Mouse (Mus musculus) midbrain, embryonic 14.5 days (tissue): ENCODE measurements around the gene Clock. TPM values are rescaled to one million over a fixed set of nuclear protein-coding genes. Genes with fewer than 3 reads are reported as not detected.

Experiments used
- ATAC-seq: fragments of 200-750 bp; cut with Nextera tagmentation; 2 replicates; pipeline ENCODE4 v1.8.0; 2017; ENCODE audit warnings: moderate number of reproducible peaks, moderate library complexity; ENCODE audit not compliant: low FRiP score, low TSS enrichment
- DNase-seq: peaks from one replicate; pipeline ENCODE4 v3.0.0-alpha.2; 2015
- H3K27ac ChIP-seq: fragments of 300-500 bp; sonication (generic); replicated peaks from 2 replicates; pipeline ENCODE4 v1.5.1; 2014; ENCODE audit warnings: mild to moderate bottlenecking, low read depth, low read length, moderate library complexity
- H3K27me3 ChIP-seq: fragments of 300-500 bp; sonication (generic); 2 replicates; pipeline ENCODE4 v1.6.1; 2014; ENCODE audit warnings: low read length, control low read depth, mixed read lengths; ENCODE audit not compliant: control insufficient read depth, insufficient read depth
- H3K36me3 ChIP-seq: fragments of 300-500 bp; sonication (generic); 2 replicates; pipeline ENCODE4 v1.6.1; 2014; ENCODE audit warnings: low read length, control low read depth; ENCODE audit not compliant: control insufficient read depth, insufficient read depth
- H3K4me1 ChIP-seq: fragments of 300-500 bp; sonication (generic); 2 replicates; pipeline ENCODE4 v1.6.1; 2014; ENCODE audit warnings: mild to moderate bottlenecking, antibody characterized with exemption, low read length, control low read depth; ENCODE audit not compliant: control insufficient read depth, insufficient read depth
- H3K4me2 ChIP-seq: fragments of 300-500 bp; sonication (generic); 2 replicates; pipeline ENCODE4 v1.6.1; 2014; ENCODE audit warnings: mild to moderate bottlenecking, low read length, moderate library complexity
- H3K4me3 ChIP-seq: fragments of 300-500 bp; sonication (generic); replicated peaks from 2 replicates; pipeline ENCODE4 v1.5.1; 2014; ENCODE audit warnings: low read depth, low read length
- H3K9ac ChIP-seq: fragments of 300-500 bp; sonication (generic); replicated peaks from 2 replicates; pipeline ENCODE4 v1.6.1; 2014; ENCODE audit warnings: mild to moderate bottlenecking, low read length, moderate library complexity
- H3K9me3 ChIP-seq: fragments of 300-500 bp; sonication (generic); 2 replicates; pipeline ENCODE4 v1.6.1; 2016; ENCODE audit warnings: low read length, control low read depth, mixed read lengths; ENCODE audit not compliant: control insufficient read depth
- WGBS: fragments of 180-500 bp; shearing (Covaris S2); extraction: QIAGEN DNeasy Blood & Tissue Kit; methylation state at CpG from one replicate; pipeline ENCODE4 v1.1.7; 2014; 5-methylcytosine and 5-hydroxymethylcytosine counted together
- polyA plus RNA-seq: library from polyadenylated mRNA; unstranded; fragments of >200 nt; fragmentation: Nextera tagmentation; extraction: Ambion mirVana; gene quantifications from 2 replicates; pipeline ENCODE4 v1.2.1, GENCODE M21; 2014

Clock gene
- polyA plus RNA-seq, 1 experiment from 2014 or later = 19.2 TPM

DNA sequence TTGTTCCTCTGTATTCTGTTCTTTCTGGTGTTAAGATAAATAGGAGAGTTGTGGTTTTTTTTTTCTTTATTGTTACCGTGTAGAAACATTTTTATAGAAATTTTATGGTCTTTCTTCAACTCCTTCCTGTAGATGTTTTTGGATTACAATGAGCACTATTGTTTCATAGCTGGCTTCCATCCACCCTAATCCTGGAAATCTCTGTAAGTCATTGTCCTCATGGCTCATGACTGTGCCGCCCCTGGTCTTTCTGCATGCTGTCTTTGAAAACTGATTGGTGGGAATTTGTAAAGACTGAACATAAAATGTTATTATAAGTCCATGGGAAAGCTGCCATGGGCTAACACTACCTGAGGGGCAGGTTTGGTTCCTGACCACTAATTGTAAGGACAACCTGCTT lies 22.7 kb upstream of the Clock start:
- H3K4me2 ChIP-seq = no peak overlapping the region
- H3K27me3 ChIP-seq = no peaks in the 10 kb centered on the region
- no peaks in the 10 kb centered on the region for H3K9me3 ChIP-seq
- H3K27ac ChIP-seq = no peak overlapping the region
- 58% methylated on average over 2 of the region's 2 CpGs for WGBS
- H3K4me1 ChIP-seq = no peaks in the 10 kb centered on the region
- ATAC-seq (no peak), DNase-seq (peak; percentile 15)
- H3K9ac ChIP-seq = no peak overlapping the region
- no peak overlapping the region for H3K4me3 ChIP-seq
- no peaks in the 10 kb centered on the region for H3K36me3 ChIP-seq

- H3K36me3 ChIP-seq = no peaks in the 10 kb centered on the region
- H3K9me3 ChIP-seq = no peaks in the 10 kb centered on the region
- H3K4me3 ChIP-seq = no peak overlapping the region
- H3K27ac ChIP-seq = no peak overlapping the region
- DNase-seq (no peak), ATAC-seq (no peak)
- WGBS = 86% methylated on average over 4 of the region's 4 CpGs
- H3K27me3 ChIP-seq = no peaks in the 10 kb centered on the region
- H3K4me2 ChIP-seq = no peak overlapping the region
- no peaks in the 10 kb centered on the region for H3K4me1 ChIP-seq
- H3K9ac ChIP-seq = no peak overlapping the region
Observed at GRCm38 (mm10) chr5:76325113-76325512, 20.5 kb upstream of the Clock start.

- DNase-seq (no peak), ATAC-seq (no peak)
- no peak overlapping the region for H3K4me2 ChIP-seq
- H3K9me3 ChIP-seq = no peaks in the 10 kb centered on the region
- no peak overlapping the region for H3K27ac ChIP-seq
- no peak overlapping the region for H3K9ac ChIP-seq
- no peak overlapping the region for H3K4me3 ChIP-seq
- no peaks in the 10 kb centered on the region for H3K4me1 ChIP-seq
- no peaks in the 10 kb centered on the region for H3K27me3 ChIP-seq
- H3K36me3 ChIP-seq = no peaks in the 10 kb centered on the region
- 10% methylated on average over 11 of the region's 11 CpGs for WGBS
Observed at GRCm38 (mm10) chr5:76321249-76322196, 16.9 kb upstream of the Clock start.

DNA sequence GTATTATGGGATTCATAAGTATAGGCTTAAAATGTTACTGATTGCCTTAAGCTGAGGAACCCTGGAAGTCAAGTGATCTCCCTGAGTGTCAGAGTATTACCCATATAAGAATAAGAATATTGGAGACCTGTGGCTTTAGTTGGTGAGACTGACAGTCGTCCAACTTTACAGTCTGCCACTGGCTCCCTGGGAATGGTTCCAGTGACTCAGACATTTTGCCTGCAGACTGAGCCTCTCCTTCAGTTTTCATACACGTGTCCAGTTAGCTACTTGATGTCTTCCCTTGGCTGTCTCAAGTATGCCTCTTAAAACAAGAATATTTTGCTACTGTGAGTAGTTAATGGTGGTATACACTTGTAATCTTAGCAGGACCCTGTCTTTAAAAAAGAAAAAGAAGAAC lies 3.6 kb upstream of the Clock start:
- ATAC-seq = no peak

DNA sequence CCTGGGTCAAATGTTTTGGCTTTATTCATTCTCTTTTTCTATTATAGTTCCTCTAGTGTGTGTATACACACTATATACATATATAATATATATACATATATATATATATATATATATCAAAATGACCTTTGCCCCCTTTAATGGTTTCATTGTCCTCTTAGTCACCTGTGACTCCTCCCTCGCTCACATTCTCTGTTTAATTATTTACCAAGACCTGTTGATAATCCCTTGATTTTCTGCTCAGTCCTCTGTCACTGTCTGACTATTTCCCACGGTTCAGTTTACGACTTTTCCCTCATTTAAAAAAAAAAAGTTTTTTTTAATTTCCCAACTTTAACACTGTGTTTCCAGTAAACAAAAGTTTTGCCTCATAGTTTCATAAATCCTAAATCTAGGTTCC lies 1.7 kb upstream of the Clock start:
- no peak for DNase-seq
- H3K9me3 ChIP-seq = no peaks in the 10 kb centered on the region
- 76% methylated on average over 3 of the region's 3 CpGs for WGBS
- no peak overlapping the region for H3K4me3 ChIP-seq
- no peak overlapping the region for H3K4me2 ChIP-seq
- peaks cover under 1% of the 10 kb centered on the region; the same call in 1 of the 2 replicates for H3K36me3 ChIP-seq
- no peak overlapping the region for H3K27ac ChIP-seq
- no peaks in the 10 kb centered on the region for H3K27me3 ChIP-seq
- H3K4me1 ChIP-seq = peaks cover 21% of the 10 kb centered on the region
- no peak for ATAC-seq
- no peak overlapping the region for H3K9ac ChIP-seq

More for the DNA sequence above, 3.6 kb upstream of the Clock start:
- H3K4me2 ChIP-seq = no peak overlapping the region
- no peak for DNase-seq
- no peak overlapping the region for H3K27ac ChIP-seq
- WGBS = 74% methylated on average over 2 of the region's 2 CpGs
- no peaks in the 10 kb centered on the region for H3K9me3 ChIP-seq
- H3K4me3 ChIP-seq = no peak overlapping the region
- H3K36me3 ChIP-seq = no peaks in the 10 kb centered on the region
- H3K4me1 ChIP-seq = peaks cover 4% of the 10 kb centered on the region
- H3K9ac ChIP-seq = no peak overlapping the region
- H3K27me3 ChIP-seq = no peaks in the 10 kb centered on the region

DNA sequence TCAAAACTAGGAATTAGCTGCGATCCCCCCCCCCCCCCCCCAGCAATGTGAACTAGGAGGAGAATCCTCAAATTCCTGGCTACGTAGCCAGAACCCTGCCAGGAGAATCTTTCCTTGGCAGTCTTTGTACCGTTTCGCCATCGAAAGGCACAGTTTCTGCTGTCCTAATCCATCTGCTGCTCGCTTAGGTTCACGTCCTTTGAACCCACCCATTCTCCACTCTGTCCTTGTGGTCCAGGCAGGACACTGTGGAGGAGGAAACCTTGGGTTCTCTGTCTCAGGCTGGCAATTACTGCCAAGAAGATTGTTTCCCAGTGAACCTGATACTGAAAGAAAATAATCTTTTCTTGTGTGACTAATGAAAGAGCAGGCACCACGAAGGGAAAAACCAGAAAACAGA lies 1.0 kb upstream of the Clock start:
- ATAC-seq (no peak), DNase-seq (peak; percentile 21)
- no peaks in the 10 kb centered on the region for H3K27me3 ChIP-seq
- H3K9ac ChIP-seq = 0 out of 2 replicates have a peak overlapping the region, but pooled peaks have one; percentile 13
- no peak overlapping the region; the same call in 1 of the 2 replicates for H3K27ac ChIP-seq
- H3K9me3 ChIP-seq = no peaks in the 10 kb centered on the region
- H3K36me3 ChIP-seq = peaks cover 3% of the 10 kb centered on the region; the same call in 1 of the 2 replicates
- peak overlapping the region; percentile 84 for H3K4me2 ChIP-seq
- peak overlapping the region; percentile 96 for H3K4me3 ChIP-seq
- peaks cover 25% of the 10 kb centered on the region for H3K4me1 ChIP-seq
- WGBS = 3% methylated on average over 8 of the region's 8 CpGs

GRCm38 (mm10) chr5:76303745-76304451 lies 694 bp downstream of the Clock start:
- Histone ChIP-seq H3K9ac (peak overlapping the region; percentile 92), H3K27ac (peak overlapping the region; percentile 97), H3K4me2 (peak overlapping the region; percentile 84), H3K36me3 (peaks cover 3% of the 10 kb centered on the region; the same call in 1 of the 2 replicates), H3K4me1 (peaks cover 25% of the 10 kb centered on the region), H3K9me3 (no peaks in the 10 kb centered on the region), H3K27me3 (no peaks in the 10 kb centered on the region), H3K4me3 (peak overlapping the region; percentile 96)
- WGBS = under 1% methylated on average over 91 of the region's 100 CpGs
- peak; percentile 88 for DNase-seq
- peak; percentile 77 for ATAC-seq

- peak overlapping the region; percentile 92 for H3K9ac ChIP-seq
- H3K9me3 ChIP-seq = no peaks in the 10 kb centered on the region
- peaks cover 3% of the 10 kb centered on the region; the same call in 1 of the 2 replicates for H3K36me3 ChIP-seq
- H3K27ac ChIP-seq = peak overlapping the region; percentile 97
- H3K4me2 ChIP-seq = peak overlapping the region; percentile 84
- peaks cover 25% of the 10 kb centered on the region for H3K4me1 ChIP-seq
- 6% methylated on average over 11 of the region's 11 CpGs for WGBS
- ATAC-seq (no peak), DNase-seq (no peak)
- peak overlapping the region; percentile 96 for H3K4me3 ChIP-seq
- H3K27me3 ChIP-seq = no peaks in the 10 kb centered on the region
Observed at GRCm38 (mm10) chr5:76303379-76303744, 1.2 kb downstream of the Clock start.
